Mouse (Mus musculus): Measurements from ENCODE around the gene Rtl8a.

GRCm38 (mm10) chrX:53608122-53608813 is 35.2 kb downstream of the Rtl8a start:
- TF ChIP-seq CTCF (IDR thresholded peaks at IDR 0.05 in 2 of 3, conservative IDR thresholded peaks at IDR 0.05 in 1 of 3; ENCODE audit: control insufficient read depth in 1 of 3, insufficient read depth in 1 of 3, low read depth in 2 of 3, low read length in 3 of 3, poor library complexity in 1 of 3, severe bottlenecking in 1 of 3) (no peak), NELFE (IDR thresholded peaks at IDR 0.05; ENCODE audit: low read depth, low read length) (no peak), MAZ (IDR thresholded peaks at IDR 0.05; ENCODE audit: low read depth, low read length) (no peak), POLR2A (IDR thresholded peaks at IDR 0.05; ENCODE audit: control insufficient read depth in 1 of 2, insufficient read depth in 1 of 2, low read depth in 1 of 2, low read length in 2 of 2, poor library complexity in 1 of 2) (no peak), USF2 (IDR thresholded peaks at IDR 0.05; ENCODE audit: borderline replicate concordance in 1 of 2, insufficient read depth in 1 of 2, low read depth in 1 of 2, low read length in 2 of 2) (no peak), TAL1 (IDR thresholded peaks at IDR 0.05; ENCODE audit: low read length) (no peak)

Measured in MEL (cell line).